Mouse (Mus musculus) induced T-regulatory cell, adult 2 months (primary cell): ENCODE measurements at regions not wholly inside any gene's neighbourhood (a gene's known extent, or its start where the extent isn't known, plus 50 kb on each side); places are given as distances from the start of the nearest gene placed in this dataset.
A peak's percentile ranks its signal among the peaks of the same experiment; 100 is the strongest.

ENCODE experiments used
- DNase-seq: peaks from one replicate; pipeline ENCODE4 v3.0.0-alpha.2; 2012; ENCODE audit warnings: low read depth

DNA sequence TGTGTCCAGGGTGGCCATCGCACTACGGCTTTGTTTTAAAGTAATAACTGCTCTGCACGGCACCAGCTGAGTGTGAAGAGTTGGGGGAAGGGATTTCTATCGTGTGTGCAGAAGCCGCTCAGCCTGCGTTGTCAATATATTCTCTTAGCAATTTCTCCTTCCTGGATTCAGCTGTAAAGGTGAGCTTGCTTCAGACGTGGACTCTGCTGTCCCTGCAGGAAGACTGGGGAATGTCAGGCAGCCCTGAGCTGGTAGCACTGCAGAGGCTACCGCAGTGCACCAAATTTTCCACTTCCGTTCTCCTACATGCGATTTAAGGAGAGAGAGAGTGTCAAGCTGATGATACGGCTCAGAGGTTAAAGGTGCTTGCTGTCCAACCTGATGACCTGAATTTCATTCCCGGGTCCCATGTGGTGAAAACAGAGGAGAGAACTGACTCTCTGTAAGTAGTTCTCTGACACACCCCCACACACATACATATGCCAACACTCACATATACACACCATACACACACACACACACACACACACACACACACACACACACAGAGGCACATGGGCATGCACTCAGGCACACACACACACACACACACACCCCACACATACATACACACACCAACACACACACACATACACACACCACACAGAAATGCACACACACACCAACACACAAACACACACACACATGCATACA, 59.9 kb upstream of the Prelid3b start:
- DNase-seq, result peak; percentile 51

DNA sequence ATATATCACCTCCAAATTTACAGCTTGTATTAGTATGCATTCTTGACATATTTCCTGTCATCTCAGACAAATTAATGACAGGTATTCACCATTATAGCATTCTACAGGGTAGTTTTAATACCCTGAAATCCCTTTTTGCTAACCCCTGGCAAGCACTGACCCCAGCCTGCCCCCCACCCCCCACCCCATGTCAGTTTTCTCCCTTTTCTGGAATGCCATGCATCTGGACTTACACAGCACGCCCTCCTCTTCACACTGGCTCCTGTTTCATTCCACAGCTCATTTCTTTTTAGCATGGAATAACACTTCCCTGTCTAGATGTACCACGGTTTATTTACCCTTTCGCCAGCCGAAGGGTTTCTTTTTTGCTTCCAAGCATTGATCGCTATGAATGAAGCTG, 67.8 kb upstream of the Prelid3b start:
- no peak for DNase-seq

DNA sequence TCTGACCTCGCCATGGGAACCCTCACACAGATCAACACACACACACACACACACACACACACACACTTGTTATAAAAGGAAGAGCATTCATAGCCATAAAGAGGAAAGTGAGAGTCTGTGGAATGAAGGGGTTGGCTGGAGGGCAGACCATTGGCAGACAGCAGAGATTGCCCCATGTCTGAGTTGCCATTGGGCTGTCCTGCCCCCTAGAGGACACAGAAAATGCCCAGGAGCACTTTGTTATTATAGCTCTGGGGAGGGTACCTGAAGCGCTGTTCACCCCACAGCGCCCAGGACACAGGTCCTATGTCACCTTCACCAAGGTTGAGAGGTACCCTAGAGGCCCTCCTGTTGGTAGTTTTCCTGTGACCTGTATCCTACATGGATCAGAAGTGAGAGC, 74.3 kb upstream of the Prelid3b start:
- DNase-seq, result peak; percentile 59

DNA sequence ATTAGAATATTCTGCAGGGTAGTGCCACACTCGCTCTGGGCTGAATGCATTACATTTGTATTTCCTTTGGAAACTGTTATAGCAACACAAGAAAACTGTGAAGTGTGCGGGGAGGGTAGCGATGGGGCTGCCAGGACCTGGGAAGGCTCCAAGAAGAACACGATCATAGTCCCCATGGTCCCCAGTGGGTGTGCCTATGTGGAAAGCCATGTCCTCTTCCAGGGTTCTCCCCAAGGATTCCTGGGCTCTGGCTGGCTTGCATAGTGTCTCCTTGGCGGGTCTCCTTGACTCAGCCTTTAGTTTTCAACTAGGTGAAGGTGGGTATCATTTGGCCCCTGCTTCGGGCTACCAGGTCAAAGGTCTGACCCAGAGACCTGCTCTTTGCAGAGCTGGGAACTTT, 74.8 kb upstream of the Prelid3b start:
- DNase-seq, result no peak

DNA sequence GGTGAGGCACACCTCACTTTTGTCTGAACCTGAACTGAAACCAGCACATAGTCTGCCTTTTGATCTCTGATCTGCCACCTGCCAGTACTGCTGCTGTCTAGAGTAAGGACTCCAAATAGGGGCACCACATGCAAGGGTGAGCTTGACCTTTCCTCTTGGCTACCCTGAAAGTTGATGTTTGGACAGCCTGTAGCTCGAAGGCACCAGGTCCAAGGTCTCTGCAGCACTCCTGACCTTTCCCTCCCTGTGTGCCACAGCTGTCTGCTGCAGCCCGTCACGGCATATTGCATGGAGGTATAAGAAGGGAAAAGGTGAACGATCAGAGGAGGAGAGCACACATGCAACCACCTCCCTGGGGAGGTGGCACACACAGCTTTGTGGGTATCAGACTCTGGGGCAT, 75.9 kb upstream of the Prelid3b start:
- DNase-seq, result no peak

DNA sequence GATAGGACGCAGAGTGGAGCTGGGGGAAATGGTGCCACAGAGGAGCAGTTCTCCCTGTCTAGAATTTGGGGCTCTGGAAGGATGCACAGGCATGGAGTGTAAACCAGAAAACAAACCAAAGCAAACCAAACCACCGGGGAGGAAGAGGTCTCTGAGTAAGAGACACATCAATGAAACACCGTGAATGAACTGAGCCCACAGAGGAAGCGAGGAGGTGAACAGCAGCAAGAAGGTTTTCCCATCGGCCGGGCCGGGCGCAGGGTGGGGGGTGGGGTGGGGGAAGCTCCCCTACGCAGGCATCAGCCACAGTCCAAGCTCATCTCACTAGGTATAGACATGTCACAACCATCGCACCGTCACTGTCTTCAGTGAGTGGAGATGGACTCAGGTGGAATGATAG, 82.9 kb upstream of the Prelid3b start:
- DNase-seq, result peak; percentile 40

DNA sequence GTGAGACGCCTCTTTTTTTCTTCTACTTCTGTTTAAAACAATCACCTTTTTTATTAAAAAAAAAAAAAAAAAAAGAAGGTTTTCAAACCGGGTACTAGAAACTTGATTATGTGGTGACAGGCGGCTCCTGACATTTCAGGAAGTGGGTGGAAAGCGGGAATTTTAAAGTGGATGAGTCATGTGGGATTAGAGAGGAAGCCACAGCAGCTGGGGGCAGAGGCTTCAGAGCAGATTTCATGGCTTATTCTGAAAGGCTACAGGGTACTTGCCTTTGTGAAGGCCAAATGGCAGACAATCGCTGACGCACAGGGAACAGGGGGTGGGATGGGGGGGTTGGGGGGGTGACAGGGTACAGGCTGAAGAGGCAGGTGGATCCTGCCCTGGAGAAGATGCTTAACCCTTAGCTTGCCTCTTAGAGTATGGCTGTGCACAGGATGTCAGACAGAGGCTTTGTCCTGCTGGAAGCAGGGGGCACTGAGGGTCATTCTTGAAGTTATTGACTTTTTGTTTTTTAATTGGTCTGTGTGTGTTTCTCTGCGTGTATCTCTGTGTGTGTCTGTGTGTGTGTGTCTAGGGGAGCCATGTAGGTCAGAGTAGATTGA, 81.4 kb upstream of the Zfp831 start:
- no peak for DNase-seq

DNA sequence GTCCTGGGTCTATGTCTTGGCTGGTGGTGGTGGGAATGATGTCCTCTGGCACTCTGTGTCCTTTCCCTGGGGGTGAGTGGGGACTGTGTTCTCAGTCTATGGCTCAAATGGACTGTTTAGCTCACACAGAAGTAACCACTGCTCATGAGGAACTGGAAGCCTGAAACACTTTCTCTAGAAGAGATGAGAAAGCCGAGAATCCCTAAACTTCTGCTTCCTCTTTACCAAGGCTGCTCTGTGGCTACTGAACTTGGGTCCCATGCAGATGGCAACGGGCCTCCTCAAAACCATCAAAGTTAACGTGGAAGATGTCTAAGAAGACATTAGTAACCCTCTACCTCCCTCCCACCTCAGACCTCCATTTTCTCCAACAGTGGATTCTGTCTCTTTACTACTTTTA, 79.4 kb upstream of the Zfp831 start:
- no peak for DNase-seq

DNA sequence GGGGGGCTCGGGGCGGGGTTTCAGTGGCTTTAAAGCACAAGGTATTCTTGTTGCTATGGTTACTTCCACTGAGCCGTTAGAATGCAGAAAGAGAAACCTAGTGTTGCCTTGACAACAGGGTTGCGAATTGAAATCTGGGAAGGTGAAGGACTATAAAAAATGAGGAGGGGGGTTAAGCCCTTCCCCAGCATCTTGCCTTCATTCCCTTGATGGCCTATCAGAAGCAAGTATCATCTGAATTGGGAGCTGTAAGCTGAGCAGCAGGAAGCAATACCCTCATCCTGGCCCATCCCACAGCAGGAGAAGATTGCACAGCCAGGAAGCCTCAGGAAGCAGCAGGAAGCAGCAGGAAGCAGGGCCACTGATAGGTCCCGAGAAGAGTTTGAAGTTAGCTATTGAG, 78.5 kb upstream of the Zfp831 start:
- DNase-seq, result peak; percentile 20

DNA sequence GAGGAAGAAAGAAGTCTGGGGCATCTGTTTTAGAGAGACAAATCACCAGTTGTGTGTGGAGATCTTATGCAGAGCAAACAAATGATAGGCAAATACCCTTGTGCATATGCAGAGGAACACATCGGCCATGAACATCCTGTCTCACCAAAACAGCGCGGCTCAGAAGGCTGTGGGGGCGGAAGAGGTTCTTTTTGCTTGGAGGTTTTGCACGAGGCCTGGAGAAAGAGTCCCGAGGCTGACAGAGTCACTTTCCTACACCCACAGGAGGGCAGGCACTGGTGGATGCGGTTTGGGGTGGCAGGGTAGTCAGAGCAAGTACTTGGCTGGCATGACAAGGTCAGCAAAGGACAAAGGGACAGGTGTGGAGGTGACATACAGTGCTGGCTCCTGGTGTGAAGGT, 77.4 kb upstream of the Zfp831 start:
- peak; percentile 79 for DNase-seq

DNA sequence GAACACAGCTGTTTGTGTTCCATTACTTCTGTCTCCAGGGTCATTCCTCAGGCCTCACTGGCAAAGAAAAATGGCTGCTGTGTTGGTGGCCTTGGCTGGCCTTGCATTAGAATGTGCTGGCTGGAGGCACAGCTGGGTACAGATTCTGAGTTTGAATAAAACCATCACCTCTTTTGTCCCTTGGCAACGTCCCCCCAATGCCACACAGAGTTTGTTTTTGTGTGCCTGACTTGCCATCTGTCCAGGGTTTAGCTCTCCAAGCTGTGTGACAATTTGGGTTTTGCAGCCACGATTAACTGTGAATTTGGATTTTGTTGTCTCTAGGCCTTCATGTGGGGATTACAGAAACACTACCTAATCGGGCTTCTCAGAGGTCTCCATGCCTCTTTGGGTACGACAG, 76.6 kb upstream of the Zfp831 start:
- no peak for DNase-seq

DNA sequence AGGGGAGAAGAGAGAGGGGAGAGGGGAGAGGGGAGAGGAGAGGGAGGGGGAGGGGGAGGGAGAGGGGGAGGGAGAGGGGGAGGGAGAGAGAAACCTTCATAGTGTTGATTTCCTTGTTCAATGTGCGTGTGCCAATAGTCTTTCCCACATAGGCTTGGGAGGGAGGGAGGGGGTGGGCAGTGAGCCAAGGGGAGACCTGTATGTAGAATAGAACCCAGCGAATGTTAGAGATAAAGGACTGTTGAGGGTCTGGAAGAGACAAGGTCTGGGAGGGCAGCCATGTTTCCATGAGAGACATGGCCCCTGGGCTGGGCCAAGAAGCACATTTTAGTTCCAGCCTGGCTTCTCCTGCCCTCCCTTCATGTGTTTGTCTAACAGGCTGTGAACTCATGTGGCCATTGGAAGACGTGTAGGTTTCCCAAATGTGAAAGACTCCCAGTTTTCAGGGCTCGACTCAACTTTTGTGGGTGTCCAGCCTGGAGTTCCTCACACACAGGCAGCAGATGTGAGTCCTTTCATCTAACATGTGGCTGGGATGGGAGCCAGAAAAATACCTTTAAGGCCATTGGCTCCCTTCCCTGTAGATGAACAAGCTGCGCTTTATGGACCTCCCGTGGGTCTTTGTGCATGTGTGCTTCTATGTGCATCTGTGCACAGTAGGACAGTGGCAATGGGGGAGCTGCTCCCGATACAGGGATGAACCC, 68.4 kb upstream of the Zfp831 start:
- DNase-seq, result no peak

DNA sequence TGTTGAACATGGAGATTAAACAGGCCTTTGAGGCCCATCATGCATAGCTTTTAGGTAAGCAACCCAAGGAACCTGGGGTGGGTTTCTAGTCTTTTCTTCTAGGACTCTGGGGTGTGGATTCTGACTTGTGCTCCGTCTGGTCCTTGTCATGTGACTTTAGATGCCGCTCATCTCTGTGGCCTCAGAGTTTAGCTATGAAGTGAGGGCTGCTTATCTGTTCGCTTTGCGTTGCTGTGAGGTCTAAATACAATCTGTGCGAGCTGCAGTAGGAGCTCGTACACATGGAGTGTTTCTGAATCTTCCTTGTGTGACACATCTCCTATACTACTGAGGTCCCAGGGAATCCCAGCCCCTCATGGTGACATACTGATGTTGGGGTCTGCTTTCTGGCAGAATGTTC, 67.8 kb upstream of the Zfp831 start:
- DNase-seq, result no peak

DNA sequence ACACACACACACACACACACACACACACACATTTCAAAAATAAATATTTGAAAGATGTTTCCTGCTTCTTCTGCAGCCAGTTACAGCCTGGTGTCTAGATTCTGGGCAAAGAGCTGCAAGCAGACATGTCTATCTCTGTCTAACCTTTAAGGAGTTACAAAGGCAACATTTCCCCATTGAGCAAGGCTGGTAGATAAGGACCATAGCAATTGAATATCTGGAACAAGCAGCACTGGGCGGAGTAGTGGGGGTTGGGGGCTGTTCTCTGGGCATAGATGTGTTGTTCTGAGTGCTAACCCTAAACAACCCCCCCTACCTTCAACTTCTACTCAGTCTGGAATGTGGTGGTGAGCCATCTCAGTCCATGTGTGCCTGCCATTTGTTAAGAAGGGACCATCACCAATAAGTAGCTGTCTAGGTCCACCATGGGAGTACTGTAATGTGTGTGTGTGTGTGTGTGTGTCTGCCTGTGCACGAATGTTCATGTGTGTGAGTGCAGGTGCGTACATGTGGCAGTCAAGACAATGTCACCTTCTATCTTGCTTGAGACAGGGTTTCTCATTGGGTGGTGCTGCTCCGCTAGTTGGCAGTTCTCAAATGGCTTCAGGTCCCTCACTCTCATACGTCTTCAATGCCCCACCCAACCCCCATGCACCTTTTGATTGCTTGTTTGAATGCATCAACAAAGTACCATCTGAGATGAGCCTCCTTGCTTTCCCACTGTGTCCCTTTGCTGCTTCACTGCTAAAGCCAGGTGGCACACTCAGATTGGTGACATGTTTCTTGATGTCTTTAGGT, 62.2 kb upstream of the Zfp831 start:
- no peak for DNase-seq

DNA sequence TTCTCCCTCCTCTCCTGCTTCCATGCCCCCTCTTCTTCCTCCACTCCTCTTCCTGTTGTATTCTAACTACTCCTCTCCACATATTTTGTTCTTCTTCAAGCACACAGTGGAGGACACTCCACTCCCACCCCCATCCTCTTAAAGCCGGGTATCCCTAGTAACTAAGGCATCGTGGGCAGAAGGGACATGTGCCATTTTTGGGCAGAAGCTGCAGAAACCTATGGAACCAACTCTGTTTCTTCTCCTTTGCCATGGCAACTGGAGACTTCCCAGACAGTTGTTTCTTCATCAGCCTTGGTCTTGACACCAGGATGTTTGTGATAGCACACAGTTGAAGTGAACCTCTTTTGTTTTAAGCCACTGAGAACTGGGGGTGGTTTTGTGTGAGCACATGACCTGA, 59.1 kb upstream of the Zfp831 start:
- DNase-seq, result peak; percentile 35
